Mouse (Mus musculus) adrenal gland, postnatal 10 days (tissue): ENCODE results near the gene Bahcc1. TPM values are rescaled to one million over a fixed set of nuclear protein-coding genes. Genes with fewer than 3 reads are reported as not detected.

Experiments
- DNase-seq: peaks from one replicate; pipeline ENCODE4 v3.0.0; 2021; ENCODE audit warnings: mixed read lengths
- total RNA-seq, 2 experiments: library from RNA; stranded (reverse); gene quantifications; 2 replicates each; pipeline ENCODE4 v1.2.3; 2021

Gene Bahcc1
- total RNA-seq, 2 experiments from 2014 or later, result 13.8 to 20.5 TPM

DNA sequence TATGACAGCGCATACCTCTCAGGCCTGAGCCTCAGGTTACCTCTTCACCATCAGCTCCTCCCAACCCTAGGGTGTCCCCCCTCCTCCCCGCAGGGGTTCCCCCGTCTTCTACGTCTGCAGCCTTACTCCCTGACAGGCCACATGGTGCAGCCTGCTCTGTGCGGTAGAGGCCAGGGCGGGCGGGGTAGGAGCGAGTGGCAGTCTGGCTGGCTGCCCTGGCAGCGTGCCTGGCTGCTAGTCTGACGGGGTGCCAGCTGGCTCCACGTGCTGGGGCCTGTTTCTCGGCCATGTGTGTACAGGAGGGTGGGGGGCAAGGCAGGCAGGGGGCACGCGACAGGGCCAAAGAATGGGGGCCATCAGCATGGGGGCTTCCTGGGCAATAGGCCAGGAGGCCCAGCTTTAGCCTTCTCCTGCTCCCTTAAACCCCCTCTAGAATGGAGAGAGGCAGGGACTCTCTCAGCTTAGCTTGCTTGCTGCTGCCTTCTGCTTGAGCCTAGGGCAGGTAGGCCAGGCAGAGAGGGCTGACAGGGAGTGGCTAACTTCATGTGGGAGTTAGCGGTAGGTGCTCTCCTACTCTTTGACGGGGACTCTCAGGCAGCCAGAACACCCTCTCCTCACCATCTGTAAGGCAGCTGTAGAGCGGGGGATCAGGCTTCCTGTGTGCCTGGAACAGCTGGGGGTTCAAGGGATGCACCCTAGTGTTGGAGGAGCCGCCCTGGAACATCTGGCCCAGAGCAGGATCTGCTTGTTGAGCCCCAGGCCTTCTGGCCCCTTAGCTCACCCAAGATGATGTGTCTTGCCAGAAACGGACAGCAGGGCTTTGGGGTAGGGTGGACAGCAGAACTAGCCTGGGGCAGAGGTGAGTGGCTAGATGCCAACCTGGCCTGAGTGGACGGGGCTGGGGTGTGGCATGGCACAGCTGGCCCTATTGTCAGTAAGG, 28.9 kb downstream of the Bahcc1 start:
- peak; percentile 99 for DNase-seq

DNA sequence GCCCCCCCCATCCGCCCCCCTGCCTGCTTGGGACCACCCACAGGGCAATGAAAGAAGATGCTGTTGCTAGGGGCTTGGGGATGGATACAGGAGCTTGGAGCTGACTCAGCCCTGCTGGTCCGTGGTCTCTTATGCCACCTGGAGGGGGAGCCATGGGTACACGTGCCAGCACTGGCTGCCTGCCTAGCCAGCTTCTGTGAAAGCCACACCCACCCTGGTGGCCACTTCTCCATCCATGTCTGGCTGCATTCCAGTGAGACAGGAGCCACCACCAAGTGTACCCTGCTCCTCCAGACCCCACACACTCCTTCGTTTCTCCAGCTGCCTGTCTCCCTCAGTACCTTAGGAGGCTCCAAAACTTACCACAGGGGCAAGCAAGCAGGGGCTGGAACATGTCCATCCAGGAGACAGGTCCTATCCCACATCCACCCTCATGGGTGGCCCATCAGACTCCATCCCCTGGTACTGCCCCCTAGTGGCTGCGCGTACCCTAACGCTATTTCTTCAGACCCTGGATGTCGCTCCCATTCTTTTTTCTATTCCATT, 29.7 kb downstream of the Bahcc1 start:
- DNase-seq, result peak; percentile 82

DNA sequence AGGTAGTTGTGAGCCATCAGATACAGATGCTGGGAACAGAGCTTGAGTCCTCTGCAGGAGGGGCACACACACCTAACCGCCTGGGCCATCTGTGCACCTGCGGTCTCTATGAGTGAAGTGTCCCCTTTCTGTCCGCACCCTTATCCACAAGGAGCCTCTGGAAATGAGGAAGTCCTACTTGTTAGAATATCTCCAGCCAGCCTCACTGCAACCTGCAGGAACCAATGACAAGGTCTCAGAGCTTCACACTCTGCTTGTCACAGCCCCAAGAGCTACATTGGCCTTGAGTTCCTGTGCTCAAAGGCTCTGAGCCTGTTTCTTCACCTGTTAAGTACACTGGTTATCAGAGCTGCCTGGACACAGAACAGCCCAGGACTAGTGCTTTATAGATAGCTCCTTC, 30.4 kb downstream of the Bahcc1 start:
- no peak for DNase-seq

DNA sequence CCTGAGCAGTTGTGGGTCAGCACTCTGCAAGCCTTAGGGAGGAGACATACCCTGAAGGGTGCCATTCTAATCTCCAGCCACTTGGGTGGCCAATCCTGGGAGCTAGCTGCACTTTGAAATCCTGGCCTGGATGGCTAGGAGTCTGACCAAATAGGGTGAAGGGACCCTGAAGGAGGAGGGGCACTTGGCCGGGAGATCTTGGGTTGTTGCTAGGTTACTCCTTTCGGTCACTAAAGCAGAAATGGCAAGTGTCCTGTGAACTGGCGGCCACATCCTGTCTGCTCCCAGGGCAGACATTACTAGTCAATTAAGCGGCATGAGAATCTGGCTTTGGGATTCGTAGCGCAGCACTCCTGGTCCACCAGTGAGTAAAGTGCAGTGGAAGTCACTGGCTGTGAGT, 31.3 kb downstream of the Bahcc1 start:
- no peak for DNase-seq

DNA sequence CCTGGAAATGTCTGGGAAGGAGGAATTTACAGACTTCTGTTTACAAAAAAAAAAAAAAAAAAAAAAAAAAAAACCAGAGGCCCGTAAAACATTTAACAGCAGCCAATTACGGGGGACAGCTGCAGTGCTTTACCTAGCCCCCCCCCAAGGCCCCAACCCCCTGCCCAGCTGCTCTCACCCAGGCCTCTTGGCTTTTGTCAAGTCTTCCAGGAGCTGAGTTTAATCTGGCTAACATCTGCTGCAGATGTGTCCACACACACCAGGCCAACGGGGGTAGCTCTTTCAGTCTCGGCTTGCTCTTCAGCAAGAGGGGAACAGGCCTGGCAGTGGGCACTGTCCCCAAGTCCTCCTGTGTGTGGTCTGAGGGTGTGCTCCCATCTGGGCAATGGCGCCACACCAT, 32.7 kb downstream of the Bahcc1 start:
- no peak for DNase-seq

DNA sequence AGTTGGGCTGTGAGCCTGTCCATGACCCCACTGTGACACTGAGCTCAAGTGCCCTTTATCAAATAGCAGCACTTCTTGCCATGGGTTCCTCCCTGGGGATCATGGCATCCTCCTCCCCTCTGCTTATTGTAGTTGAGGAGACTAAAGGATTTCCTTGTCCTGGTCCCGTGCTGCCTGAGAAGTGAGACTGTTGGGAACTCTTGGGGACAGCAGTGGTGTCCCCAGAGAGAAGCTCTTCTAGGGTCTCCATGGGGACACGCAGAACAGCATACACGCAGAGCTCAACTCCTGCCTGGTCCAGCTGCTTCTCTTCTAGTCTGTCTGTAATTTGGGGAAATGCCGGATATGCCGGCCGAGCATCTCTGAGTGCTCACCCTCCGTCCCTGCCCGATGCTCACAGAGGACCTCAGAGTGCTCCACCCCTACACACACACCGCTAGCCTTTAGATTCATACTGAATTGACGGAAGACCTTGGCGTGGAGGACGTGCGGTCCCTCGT, 33.6 kb downstream of the Bahcc1 start:
- no peak for DNase-seq

DNA sequence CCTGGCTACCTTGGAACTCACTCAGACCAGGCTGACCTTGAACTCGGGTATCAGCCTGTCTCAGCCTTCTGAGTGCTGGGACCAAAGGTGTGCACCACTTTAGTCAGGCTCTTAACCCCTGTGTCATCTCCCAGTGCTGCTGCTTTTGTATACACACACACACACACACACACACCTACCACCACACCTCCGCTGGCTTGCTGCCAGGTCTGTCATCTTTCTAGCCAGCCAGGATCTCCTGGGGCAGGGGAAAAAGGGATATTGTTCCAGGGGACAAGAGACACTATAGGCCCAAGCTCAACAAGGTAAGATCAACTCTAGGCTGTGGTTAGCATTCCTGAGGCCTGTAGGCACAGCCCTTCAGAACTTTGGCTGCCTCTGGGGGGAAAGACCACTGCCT, 34.5 kb downstream of the Bahcc1 start:
- no peak for DNase-seq

DNA sequence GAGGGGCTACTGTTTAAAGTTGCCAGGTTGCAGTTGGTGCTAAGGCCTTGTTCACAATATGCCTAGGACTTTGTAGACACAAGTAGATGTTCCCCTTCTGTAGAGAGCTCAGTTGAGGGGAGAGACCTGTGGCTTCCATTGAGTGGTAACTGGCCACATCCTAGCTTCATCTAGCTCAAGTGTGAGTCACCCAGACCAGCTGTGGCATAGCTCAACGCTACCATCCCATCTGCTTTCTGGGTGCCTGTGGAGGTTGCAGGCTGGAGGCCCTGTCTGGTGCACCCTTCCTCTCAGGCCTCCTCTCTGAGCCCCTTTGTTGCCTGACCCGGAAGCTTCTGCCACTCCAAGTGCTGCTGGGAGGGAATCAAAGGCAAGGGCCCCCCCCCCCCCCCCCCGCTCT, 34.9 kb downstream of the Bahcc1 start:
- no peak for DNase-seq

DNA sequence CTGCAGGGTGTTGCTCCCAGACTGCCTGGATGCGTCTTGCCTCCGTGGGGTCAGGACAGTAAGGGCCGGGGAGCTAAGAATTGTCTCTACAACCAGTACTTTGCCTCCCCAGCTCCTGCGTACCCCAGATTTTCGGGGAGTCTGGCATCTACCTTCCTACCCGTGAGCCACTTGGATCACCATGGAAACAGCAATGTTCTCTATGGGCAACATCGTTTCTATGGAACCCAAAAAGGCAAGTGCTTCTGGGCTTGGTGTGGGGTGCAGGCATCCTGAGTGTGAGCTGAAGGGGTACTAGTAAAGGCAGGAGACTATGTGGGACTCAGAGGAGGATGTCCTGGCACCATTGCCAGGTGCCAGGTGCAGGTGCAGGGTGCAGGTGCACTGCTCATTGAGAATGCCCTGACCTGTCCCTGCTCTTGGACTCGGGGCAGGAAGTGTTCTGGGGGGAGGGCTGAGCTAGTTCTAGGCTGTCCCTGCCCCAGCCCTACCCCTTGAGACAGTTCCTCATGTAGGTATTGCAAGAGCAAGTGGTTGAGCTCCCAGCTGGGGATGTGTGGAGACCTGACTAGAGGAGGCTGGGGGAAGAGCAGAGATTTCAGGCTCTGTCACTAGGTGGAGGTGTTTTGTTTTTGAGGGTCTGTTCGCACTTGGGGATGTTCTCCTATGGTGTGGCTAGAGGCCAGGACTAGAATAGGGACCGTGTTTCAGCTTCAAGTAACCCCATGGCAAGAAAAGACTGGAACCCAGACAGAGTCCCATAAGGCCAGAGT, 35.6 kb downstream of the Bahcc1 start:
- no peak for DNase-seq

DNA sequence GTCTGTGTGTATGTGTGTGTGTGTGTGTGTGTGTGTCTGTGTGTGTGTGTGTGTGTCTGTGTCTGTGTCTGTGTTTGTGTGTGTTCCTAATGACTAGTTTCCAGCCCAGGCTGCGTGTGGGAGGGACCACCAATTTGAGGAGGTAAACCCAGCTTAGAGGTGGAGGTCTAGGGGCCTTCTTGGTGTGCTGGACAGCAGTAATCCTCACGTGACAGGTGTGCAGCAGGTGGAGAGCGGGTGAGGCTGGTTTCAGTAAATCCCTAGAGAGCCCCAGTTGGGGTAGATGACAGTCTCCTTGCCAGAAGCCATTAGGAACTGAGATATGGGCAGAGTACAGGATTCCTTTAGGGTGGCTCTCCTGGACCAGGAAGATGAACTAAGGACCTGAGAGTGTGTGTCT, 36.3 kb downstream of the Bahcc1 start:
- no peak for DNase-seq

DNA sequence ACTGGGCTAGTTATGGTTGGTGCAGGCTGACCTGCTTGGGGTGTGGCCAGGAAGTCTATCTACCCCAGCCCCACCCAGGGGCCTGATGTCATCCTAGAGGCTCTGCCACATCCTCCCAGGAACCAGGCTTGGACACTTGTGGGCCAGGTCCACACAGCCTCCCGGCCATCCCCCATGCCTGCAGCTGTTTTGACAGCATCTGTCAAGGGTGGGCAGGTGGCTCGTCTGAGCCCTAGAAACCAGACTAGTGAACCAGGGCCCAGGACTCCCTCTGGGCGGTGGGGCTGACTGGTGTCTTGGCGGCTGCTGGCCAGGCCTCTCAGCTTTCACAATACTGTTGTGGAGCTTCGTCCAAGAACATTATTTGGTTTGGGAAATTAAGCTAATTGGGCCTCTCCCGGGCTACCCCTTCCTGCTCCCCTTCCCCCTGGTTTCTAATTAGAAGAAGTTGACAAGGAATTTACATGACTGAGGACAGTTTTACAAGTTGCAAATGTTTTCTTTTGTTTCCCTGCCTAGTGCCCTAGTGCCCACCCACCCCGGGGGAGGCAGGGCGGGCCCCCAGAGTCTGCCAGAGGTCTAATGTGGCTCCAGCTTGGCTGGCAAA, 36.9 kb downstream of the Bahcc1 start:
- DNase-seq, result peak; percentile 47

DNA sequence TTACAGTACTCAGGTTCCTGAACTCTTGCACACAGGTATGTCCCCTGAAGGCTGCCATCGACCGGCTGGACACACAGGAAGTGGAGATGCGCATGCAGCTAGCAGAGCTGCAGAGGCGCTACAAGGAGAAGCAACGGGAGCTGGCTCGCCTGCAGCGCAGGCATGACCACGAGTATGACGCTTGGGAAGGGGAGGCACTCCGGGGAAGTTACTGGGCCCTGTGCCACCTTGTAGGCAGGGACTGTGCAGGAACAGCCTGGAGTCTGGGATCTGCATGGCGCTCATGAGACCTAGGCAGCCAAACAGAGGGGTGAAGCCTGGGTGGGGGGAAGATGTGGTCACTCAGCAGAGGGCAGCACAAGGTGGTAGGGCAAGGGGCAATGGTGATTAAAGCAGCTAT, 46.6 kb downstream of the Bahcc1 start:
- DNase-seq, result peak; percentile 75

DNA sequence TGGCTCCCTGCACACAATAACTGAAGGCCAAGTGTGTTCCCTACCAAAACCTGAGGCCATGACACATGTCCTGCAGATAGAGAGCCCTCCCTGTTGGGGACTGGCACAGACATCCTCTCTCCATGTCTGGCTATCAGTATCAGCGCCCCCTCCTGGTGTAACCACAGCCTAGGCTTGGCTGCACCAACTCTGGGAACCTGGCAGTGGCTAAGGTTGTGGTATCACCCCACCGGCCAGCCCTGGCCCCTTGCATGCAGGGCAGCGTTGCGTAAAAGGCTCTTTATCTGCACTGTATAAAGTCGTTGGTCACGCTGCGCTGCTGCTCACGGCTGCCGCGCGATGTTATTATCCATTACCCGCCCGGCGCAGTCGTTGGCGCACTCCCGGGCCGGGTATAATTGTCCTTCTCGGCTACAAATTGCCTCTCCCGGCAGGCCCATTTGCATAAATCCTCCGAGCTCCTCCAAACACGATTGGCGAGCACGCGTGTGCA, 47.6 kb downstream of the Bahcc1 start:
- DNase-seq, result peak; percentile 79

DNA sequence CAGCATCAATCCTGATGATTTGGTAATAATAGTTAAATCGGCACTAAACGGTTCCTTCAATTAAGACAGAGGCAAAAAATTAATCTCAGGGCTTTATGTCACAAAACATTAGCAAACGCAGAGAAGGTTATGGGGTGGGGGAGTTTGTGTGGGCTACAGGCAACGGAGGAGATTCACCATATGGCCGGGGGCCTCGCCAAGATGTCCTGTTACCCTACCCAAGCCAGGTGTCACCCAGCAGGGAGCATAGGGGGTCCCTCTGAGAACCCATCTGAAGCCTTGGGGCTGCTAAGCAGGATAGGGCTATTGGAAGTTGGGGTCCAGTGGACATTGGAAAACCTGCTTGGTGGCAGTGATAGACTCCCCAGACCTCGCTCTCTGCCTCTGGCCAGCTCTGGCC, 48.0 kb downstream of the Bahcc1 start:
- no peak for DNase-seq

DNA sequence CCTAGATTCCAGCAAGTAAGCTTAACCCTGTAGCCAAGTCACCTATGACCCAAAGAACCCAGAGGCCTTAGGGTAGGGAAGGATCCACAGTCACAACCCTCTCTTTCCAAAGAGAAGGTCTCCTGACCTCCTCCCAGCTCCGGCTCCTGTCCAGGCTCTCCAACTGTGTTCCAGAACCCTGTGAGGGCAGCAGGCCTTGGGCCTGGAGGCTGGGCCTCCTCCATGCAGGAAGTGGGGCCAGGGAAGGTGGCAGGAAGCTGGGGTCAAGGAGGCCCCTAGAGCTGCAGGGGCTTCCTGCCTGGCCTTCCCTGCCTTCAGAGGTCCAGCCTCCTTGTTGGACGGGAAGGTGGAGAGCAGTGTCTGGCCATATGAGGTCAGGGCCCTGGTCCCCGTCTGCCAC, 48.5 kb downstream of the Bahcc1 start:
- DNase-seq, result peak; percentile 74

DNA sequence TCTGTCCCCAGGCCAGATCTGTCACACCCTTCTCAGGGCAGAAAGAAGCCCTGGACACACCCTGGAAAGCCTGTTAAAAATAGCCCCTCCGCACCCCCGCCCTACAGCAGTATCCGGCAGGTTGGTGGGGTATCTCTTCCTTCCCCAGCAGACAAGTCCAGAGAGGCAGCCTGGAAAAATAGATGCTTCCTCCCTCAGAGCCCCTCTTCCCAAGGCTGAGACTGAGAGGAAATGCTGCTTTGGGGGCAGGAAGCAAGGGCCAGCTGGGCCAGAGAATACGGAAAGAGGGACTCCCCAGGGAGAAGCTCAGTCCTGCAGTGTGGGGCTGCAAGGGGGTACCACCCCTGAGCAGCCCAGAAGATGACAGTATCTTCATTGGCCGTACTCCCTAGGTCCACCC, 50.8 kb downstream of the Bahcc1 start:
- no peak for DNase-seq

DNA sequence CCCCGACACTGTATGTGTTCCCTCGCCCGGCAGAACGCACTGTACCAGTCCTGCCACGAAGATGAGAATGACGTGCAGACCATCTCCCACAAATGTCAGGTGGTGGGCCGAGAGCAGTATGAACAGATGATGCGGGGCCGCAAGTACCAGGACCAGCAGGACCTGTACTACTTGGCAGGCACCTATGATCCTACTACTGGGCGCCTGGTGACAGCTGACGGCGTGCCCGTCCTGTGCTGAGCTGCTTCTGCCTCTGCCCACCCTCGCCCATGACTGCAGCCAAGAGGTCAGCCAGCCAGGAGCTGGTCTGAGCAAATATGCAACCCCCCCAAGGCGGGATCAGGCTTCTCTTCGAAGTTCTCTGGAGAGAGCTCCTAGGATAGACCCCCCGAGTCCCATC, 56.9 kb downstream of the Bahcc1 start:
- no peak for DNase-seq

DNA sequence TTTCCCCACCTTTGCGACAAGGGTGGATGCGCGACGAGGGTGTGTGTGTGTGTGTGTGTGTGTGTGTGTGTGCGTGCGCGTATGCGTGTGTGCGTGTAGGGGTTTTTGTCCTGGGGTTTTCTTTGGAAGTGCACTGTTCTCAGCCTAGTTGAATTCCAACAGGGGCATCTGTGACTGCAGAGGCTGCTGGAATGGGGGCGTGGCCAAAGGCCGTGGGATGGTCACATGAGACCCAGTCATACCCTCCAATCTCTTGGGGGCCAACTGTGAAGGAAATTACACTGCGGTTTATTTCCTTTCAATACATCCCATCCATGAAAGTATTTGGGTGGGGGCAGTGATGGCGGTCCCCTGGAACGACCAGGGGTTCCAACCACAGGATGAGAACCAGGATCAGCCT, 57.5 kb downstream of the Bahcc1 start:
- no peak for DNase-seq

DNA sequence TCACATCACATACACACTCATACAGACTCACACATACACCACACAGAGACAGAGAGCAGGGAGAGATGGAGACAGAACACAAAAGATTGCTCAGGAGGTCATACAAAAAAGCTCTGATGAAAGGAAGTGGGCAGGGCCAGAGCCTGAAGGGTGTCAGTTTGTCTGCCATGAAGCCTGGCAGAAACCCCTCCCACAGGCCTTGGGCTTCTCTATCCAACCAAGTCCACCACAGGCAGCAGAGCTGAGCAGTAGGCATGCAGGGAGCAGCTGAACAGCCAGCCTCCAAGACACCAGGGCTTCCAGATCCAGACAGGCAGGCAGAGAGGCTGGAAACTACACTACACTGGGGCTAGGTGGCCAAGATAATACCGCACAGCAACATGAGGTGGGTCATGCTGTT, 61.0 kb downstream of the Bahcc1 start:
- peak; percentile 66 for DNase-seq

DNA sequence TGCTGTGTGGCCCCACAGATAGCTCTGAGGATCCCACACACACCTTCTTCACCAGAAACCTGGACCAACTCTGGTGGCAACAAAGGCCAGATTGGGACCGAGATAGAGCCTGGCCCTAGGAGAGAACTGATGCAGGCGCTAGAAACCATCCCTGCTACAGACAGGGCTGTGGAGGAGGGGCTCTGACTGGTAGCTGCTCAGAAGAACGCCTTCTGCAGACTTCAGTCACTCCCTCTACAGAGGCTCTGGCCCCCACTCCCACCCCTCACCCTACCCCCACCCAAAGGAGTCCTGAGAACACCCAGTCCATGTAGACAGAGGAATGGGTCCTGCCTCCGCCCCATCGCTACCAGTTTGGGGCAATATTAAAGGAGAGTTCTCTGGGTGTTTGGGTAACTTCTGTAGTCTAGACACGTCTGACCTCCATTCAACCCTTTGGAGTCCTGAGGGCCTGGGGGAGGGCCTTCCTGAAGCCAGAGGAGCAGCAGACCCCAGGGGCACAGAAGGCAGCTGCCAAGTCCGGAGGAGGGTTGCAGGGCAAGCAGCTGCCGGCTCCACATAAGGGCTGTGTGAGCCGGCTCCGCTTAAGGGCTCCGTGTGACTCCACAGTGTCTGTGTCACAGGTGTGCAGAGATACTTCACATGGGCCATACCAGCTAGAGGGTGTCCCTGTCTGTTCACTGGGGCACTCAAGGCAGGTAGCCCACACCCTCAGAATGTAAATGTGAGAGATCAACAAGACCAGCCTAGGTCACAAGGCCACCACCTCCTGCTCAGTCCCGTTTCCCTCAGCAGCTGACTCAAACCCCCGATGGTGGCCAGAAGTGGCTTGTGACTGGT, 63.8 kb downstream of the Bahcc1 start:
- DNase-seq, result no peak

DNA sequence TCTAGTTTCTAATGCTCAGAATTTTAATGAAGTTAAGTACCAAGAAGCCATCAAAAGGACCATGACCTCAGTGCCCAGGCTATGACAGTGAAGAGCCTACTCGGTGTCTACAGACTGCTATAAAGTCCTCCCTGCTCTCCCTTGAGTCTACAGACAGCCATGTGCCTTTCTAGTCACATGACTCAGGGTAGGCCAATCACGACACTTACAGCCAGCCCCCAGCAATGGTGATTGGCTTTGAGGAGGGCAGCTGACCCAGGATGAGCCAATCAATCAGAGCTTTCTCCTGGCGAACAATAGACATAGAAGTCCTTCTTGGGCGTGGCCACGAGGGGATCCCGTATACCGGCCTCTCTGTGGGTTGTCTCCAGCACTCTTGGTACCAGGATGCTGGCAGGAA, 65.0 kb downstream of the Bahcc1 start:
- no peak for DNase-seq
